Mouse (Mus musculus) kidney, postnatal 14 days (tissue): ENCODE results near the gene Fam169b.
A peak's percentile ranks its signal among the peaks of the same experiment; 100 is the strongest.

ENCODE experiments used
- DNase-seq: peaks from one replicate; pipeline ENCODE4 v3.0.0; 2022; ENCODE audit warnings: mixed read lengths

The Fam169b gene

GRCm38 (mm10) chr7:68323051-68323450, 49.4 kb downstream of the Fam169b start:
- DNase-seq = no peak

- no peak for DNase-seq
These were observed 52.6 kb downstream of the Fam169b start for GRCm38 (mm10) chr7:68326190-68326722.

GRCm38 (mm10) chr7:68329000-68329399, 55.4 kb downstream of the Fam169b start:
- DNase-seq = no peak

- DNase-seq = no peak
These were observed 59.2 kb downstream of the Fam169b start for GRCm38 (mm10) chr7:68332799-68333198.

GRCm38 (mm10) chr7:68337080-68337781, 63.6 kb downstream of the Fam169b start:
- peak; percentile 23 for DNase-seq

- DNase-seq = no peak
These were observed 65.0 kb downstream of the Fam169b start for GRCm38 (mm10) chr7:68338680-68339079.

- DNase-seq = peak; percentile 42
These were observed 70.9 kb downstream of the Fam169b start for GRCm38 (mm10) chr7:68344561-68344960.

GRCm38 (mm10) chr7:68345963-68346362, 72.3 kb downstream of the Fam169b start:
- no peak for DNase-seq

- peak; percentile 23 for DNase-seq
These were observed 81.9 kb downstream of the Fam169b start for GRCm38 (mm10) chr7:68355325-68356076.

GRCm38 (mm10) chr7:68357407-68357806, 83.8 kb downstream of the Fam169b start:
- DNase-seq = peak; percentile 67

- no peak for DNase-seq
These were observed 89.0 kb downstream of the Fam169b start for GRCm38 (mm10) chr7:68362609-68363008.

- no peak for DNase-seq
These were observed 92.1 kb downstream of the Fam169b start for GRCm38 (mm10) chr7:68365711-68366110.

- no peak for DNase-seq
These were observed 95.3 kb downstream of the Fam169b start for GRCm38 (mm10) chr7:68368948-68369347.

GRCm38 (mm10) chr7:68369694-68370093, 96.1 kb downstream of the Fam169b start:
- DNase-seq = peak; percentile 83

GRCm38 (mm10) chr7:68374109-68374857, 100.6 kb downstream of the Fam169b start:
- DNase-seq = peak; percentile 72

GRCm38 (mm10) chr7:68382187-68382586, 108.5 kb downstream of the Fam169b start:
- no peak for DNase-seq

- DNase-seq = no peak
These were observed 113.1 kb downstream of the Fam169b start for GRCm38 (mm10) chr7:68386767-68387166.

GRCm38 (mm10) chr7:68395707-68396333, 122.2 kb downstream of the Fam169b start:
- no peak for DNase-seq

- DNase-seq = no peak
These were observed 126.9 kb downstream of the Fam169b start for GRCm38 (mm10) chr7:68400516-68400915.

- DNase-seq = no peak
These were observed 135.0 kb downstream of the Fam169b start for GRCm38 (mm10) chr7:68408611-68409010.
